Mouse (Mus musculus): Measurements from ENCODE around the gene Grb2. TPM values are rescaled to one million over a fixed set of nuclear protein-coding genes. Genes with fewer than 3 reads are reported as not detected.

Grb2 gene
- total RNA-seq, 2 experiments from 2014 or later, result 204 to 206 TPM

GRCm38 (mm10) chr11:115629734-115630531, 78.5 kb downstream of the Grb2 start:
- DNase-seq (ENCODE audit: low spot score in 2 of 2), result no peak

- no peak for DNase-seq (ENCODE audit: low spot score in 2 of 2)
Measured at GRCm38 (mm10) chr11:115628465-115629101, 79.8 kb downstream of the Grb2 start.

GRCm38 (mm10) chr11:115627705-115628464, 80.5 kb downstream of the Grb2 start, which contains the start of gene Slc25a19:
Gene Slc25a19 (minus strand): TSS chr11:115628295.
- DNase-seq (ENCODE audit: low spot score in 2 of 2), result peak; percentile 99

GRCm38 (mm10) chr11:115626824-115627616, 81.4 kb downstream of the Grb2 start:
- no peak for DNase-seq (ENCODE audit: low spot score in 2 of 2)

- DNase-seq (ENCODE audit: low spot score in 2 of 2), result no peak
Measured at GRCm38 (mm10) chr11:115625877-115626276, 82.5 kb downstream of the Grb2 start.

- no peak for DNase-seq (ENCODE audit: low spot score in 2 of 2)
Measured at GRCm38 (mm10) chr11:115623487-115624070, 84.8 kb downstream of the Grb2 start.

- no peak for DNase-seq (ENCODE audit: low spot score in 2 of 2)
Measured at GRCm38 (mm10) chr11:115619949-115620348, 88.4 kb downstream of the Grb2 start.

- DNase-seq (ENCODE audit: low spot score in 2 of 2), result no peak
Measured at GRCm38 (mm10) chr11:115618732-115619516, 89.5 kb downstream of the Grb2 start.

- DNase-seq (ENCODE audit: low spot score in 2 of 2), result no peak
Measured at GRCm38 (mm10) chr11:115618001-115618400, 90.4 kb downstream of the Grb2 start.

GRCm38 (mm10) chr11:115616893-115617292, 91.5 kb downstream of the Grb2 start:
- no peak for DNase-seq (ENCODE audit: low spot score in 2 of 2)

GRCm38 (mm10) chr11:115616371-115616770, 92.0 kb downstream of the Grb2 start:
- DNase-seq (ENCODE audit: low spot score in 2 of 2), result no peak

GRCm38 (mm10) chr11:115615875-115616274, 92.5 kb downstream of the Grb2 start:
- no peak for DNase-seq (ENCODE audit: low spot score in 2 of 2)

- DNase-seq (ENCODE audit: low spot score in 2 of 2), result no peak
Measured at GRCm38 (mm10) chr11:115615108-115615825, 93.1 kb downstream of the Grb2 start.

- DNase-seq (ENCODE audit: low spot score in 2 of 2), result no peak
Measured at GRCm38 (mm10) chr11:115614346-115615107, 93.9 kb downstream of the Grb2 start.

- no peak for DNase-seq (ENCODE audit: low spot score in 2 of 2)
Measured at GRCm38 (mm10) chr11:115613138-115613945, 95.1 kb downstream of the Grb2 start.

- DNase-seq (ENCODE audit: low spot score in 2 of 2), result peak; percentile 67 to 70
Measured at GRCm38 (mm10) chr11:115612410-115613137, 95.8 kb downstream of the Grb2 start, which contains the start of gene Mif4gd. Gene Mif4gd (minus strand): TSS chr11:115612969.

GRCm38 (mm10) chr11:115612059-115612409, 96.4 kb downstream of the Grb2 start:
- peak; percentile 55 to 61 for DNase-seq (ENCODE audit: low spot score in 2 of 2)

Data from left cerebral cortex, adult 18-20 months (tissue).